Mouse (Mus musculus) lung, postnatal 14 days (tissue): ENCODE measurements around the gene Kpna7.

Experiments used
- DNase-seq: peaks from one replicate; pipeline ENCODE4 v3.0.0; 2021

The Kpna7 gene

DNA sequence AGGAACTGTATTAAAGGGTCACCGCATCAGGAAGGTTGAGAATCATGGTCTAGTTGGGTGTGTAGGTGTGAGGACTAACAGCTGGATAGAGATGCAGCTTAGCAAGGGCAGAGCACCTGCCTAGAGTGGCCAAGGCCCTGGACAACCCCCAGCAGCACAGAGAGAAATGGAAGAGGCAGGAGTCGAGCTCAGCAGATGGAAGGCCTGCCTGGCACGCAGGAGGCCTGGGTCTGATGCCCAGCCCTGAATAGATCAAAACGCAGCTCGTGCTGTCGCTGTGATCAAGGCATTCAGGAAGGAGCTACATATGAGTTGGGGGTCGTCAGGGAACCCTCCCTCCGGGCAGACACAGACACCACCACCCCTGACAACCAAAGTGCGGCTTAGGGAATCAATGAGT, 125.6 kb downstream of the Kpna7 start:
- DNase-seq = no peak

DNA sequence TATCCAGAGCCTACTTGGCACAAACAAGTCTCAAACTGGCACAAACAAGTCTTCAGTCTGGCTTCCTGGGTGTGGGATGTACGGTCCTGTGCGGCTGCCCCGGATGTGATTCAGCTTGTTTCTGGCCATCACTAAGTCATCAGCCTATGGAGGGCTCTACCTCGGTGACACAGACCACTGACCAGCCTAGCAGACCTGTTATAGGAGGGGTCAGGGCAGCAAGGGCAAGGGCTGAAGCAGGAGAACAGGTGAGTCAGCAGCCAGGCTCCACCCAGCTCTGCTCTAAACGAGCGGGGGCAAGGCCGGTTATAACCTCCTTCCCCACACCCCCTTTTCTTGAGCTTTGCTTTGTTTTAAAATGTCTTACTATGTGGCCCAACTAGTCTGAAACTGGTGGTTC, 129.4 kb downstream of the Kpna7 start:
- no peak for DNase-seq

DNA sequence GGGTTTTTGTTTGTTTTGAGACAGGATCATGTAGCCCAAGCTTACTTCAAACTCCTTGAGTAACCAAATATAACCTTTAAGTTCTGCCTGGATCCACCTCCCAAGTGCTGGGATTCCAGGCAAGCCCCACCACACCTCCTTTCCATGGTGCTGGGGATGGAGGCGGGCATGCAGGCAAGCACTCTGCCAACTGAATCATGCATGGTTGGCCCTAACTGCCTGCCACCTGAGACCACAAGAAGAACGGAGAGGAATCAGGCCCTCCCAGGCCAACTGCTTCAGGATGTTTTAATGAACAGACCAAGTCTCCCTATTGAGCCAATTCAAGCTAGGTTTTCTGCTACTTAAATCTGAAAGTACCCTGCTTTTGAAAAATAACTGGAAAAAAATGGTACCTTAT, 131.2 kb downstream of the Kpna7 start:
- DNase-seq = no peak

DNA sequence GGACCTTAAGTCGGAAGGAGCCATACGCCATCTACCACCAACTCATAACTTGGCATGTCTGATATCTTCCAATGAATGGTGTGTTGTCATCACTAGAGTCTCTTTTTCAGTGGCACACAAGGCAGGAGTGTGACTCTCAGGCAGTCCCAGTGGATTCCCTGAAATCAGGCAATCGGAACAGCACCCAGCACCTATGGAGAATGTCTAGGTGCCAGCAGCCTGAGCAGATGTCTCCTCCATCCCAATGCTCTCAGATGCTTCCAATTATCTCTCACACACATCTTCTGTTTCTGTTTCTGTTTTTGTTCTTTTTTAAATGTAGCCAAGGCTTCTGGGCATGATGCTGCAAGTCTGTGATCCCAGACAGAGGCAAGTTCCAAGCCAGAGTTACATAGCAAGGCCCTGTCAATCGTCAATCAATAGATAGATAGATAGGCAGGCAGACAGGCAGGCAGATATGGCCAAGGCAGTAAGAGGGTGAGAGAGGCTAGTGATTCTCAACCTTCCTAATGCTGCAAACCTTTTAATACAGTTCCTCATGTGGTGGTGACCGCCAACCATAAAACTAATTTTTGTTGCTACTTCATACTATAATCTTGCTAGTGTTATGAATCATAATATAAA, 133.3 kb downstream of the Kpna7 start:
- DNase-seq = no peak

DNA sequence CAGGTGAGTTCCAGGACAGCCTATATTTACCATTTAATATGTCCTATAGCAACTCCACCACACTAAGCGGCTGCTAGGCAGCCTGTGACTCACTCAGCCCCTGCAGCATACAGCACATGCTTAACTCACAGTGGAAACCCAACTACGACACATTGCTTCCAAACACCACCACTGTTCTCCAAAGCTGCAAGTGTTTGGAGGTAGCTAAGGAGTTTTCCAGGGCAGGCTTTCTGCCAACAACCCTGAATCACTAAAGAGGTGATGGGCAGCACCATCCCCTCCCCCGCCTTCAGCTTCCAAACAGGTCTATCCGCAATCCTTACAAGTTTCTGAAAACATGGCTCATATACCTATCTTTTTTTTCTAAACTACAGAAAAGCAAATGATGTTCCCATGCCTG, 134.0 kb downstream of the Kpna7 start:
- no peak for DNase-seq

DNA sequence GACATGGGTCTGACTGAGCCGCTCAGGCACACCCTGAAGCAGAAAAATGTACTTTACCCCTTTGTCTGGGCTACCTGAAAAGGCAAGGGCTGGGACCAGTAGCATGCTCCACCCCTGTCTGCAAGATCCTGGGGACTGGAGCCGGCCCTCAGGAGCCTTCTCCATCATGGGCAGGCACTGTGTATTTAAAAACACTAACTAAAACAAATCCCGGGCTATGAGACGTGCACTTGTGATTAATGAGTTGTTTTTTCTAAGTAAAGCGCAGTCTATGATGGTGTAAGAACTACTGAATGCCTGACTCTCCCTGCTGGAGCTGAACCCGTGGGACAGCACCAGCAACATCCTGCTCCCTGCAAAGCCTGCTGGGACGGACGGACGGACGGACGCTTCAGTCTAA, 135.4 kb downstream of the Kpna7 start:
- DNase-seq = no peak

DNA sequence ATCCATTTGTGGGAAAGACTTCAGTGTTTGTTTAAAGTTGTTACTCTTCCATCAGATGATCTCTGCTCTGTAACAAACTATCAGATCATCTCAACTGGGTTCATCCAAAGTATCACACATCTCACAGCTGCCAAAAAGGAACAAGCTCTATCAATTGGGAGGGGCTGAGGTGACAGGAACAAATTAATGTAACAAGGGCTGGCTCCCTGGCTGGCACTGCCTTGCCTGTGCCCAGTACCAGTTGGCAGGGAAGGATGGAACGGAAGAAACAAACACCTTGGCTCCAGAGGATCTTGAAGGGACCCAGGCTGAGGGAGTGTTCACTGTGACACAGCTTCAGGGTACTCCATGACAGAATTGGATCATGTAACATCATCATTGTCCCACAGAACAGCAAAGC, 135.8 kb downstream of the Kpna7 start:
- no peak for DNase-seq

DNA sequence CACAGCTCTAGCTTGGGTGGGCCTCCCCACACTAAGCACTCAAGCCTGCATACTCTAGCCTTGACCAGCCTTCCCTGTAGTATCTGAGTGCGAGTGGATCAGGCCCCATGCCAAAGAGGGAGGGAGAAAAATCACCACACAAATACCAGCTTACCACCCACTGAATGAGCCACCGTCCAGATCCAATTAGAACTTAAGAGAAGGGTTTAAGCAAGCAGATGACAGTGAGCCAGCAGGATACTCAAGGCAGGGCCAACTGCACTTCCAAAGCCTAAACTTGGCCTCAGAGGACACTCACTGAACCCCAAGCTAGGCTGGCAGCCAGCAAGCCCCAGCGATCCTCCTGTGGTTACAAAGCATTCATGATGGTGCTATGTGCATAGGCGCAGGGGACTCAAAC, 137.8 kb downstream of the Kpna7 start:
- DNase-seq = peak; percentile 62

DNA sequence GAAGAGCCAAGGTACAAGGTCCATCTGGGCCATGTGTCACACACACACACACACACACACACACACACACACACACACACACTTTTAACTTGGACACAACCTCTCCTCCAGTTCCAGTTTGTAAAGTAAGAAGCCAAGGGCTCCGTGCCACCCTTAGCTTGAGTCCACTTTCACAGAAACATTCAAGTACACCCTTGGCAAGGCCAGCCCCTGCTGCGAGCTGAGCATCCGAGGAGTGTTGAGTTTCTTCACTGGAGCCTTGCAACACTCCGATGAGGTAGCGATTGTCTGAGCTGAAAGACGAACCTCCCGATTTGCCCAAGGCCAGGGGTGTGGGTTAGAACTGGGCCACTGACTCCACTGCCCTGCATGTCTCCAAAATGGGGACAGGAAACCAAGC, 138.9 kb downstream of the Kpna7 start:
- DNase-seq = peak; percentile 43

DNA sequence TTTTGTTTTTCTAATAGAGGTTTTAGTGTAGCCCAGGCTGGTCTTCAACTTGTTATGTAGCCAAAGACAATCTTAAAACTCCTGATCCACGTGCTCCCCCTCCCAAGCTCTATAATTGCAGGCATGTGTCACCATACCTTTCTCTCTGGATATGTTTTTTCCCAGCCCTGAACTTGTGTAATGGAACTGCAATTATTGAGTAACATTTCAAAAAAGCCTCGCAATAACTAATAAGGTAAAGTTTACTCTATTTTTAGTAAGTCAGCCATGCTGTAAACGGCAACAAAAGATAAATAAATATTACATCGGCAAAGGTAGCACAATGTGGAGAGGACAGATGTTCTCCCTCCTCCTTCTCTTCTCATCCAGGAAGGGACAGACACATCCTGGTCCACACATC, 139.5 kb downstream of the Kpna7 start:
- DNase-seq = no peak

DNA sequence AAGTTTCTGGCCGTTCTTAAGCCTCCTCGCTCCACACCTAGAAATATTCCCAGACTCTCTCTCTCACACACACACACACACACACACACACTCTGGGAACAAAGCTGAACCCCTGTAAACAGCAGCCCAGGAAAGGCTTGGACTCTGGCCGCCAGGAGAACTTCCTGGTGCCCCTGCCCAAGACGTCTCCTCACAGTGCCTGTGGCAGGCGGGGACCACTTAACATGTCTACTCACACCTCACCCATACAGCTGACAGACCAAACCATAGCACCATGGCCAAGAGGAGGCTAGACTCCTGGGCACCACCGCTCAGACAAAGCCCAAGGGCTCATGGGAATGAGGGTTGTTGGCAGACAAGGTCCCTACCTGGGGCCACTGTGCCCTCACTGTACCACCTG, 140.5 kb downstream of the Kpna7 start:
- no peak for DNase-seq

DNA sequence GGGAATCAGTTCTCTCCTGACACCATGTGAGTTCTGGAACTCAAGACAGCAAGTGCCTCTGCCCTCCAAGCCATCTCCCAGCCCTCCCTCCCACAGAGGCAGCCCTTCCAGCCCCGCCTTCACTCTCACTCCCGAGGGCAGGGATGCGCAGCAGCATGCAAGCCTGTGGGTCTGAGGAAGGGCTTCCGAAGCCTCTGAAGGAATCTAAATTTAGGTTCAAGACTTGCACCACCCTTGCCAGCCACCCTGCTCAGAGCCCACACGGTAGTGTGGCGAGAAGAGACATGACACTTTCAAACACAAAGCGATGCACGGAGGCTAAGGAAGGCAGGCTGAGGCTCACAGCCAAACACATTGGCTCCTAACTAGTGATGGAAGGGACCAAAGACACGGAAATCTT, 141.4 kb downstream of the Kpna7 start:
- DNase-seq = no peak

DNA sequence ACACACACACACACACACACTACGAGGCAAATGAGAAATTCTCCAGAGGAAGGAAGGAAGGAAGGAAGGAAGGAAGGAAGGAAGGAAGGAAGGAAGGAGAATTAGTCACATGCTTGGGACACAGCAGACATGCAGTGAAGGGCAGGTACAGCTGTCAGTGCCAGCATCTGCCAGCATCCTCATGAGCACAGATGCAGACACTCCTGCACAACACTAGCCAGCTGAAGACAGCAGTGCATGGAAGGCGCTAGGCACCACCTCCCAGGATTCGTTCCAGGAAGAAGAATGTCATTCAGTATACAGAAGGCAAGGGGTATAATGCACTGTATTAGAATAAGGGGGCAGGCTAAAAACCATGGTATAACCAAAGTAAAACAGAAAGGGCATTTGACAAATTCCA, 142.9 kb downstream of the Kpna7 start:
- DNase-seq = no peak

DNA sequence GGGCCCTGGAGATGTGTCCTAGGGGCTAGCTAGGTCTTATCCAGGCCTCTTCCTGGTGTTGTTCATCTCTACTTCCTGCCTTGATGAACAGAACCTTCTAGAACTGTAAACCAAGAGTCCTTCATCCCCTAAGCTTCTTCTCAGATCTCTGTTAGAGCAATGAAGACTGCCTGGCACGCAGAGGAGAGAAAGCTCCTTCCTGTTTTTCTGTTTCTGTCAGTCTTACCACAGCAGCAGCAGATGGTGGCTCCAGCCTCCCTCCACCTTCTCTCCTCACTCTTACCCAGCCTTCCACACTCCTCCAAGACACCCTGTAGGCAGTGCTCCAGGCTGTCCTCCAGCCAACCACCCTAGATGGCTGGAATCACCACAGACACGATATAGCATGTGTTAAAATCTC, 146.5 kb downstream of the Kpna7 start:
- no peak for DNase-seq
